Mouse (Mus musculus): Measurements from ENCODE around the gene Sptbn4. TPM values are rescaled to one million over a fixed set of nuclear protein-coding genes. Genes with fewer than 3 reads are reported as not detected.

Sptbn4 gene
- polyA plus RNA-seq, 1 experiment from 2014 or later, result 0.44 TPM

- WGBS, result 58% methylated on average over 19 of the region's 20 CpGs
- H3K4me2 ChIP-seq (ENCODE audit: low read depth, low read length), result no peak overlapping the region
- no peaks in the 10 kb centered on the region for H3K9me3 ChIP-seq (ENCODE audit: control insufficient read depth, low read length)
- peaks cover 15% of the 10 kb centered on the region; the same call in 1 of the 2 replicates for H3K27me3 ChIP-seq (replicated peaks; ENCODE audit: control insufficient read depth, insufficient read depth, low read length)
- no peak overlapping the region for H3K4me3 ChIP-seq (ENCODE audit: low read length)
- no peak overlapping the region for H3K27ac ChIP-seq (ENCODE audit: low read length)
- H3K4me1 ChIP-seq (ENCODE audit: control insufficient read depth, insufficient read depth, low read length), result peaks cover 19% of the 10 kb centered on the region
- H3K36me3 ChIP-seq (ENCODE audit: control insufficient read depth, insufficient read depth, low read length), result 0 out of 2 replicates have a peak, but pooled peaks cover 2% of the 10 kb centered on the region
- H3K9ac ChIP-seq (ENCODE audit: low read depth, low read length), result no peak overlapping the region
- no peak for ATAC-seq
Measured at GRCm38 (mm10) chr7:27324928-27325327, 122.6 kb downstream of the Sptbn4 start.

- no peak overlapping the region for H3K9ac ChIP-seq (ENCODE audit: low read depth, low read length)
- H3K36me3 ChIP-seq (ENCODE audit: control insufficient read depth, insufficient read depth, low read length), result 0 out of 2 replicates have a peak, but pooled peaks cover 2% of the 10 kb centered on the region
- H3K27ac ChIP-seq (ENCODE audit: low read length), result no peak overlapping the region
- no peaks in the 10 kb centered on the region for H3K9me3 ChIP-seq (ENCODE audit: control insufficient read depth, low read length)
- H3K4me3 ChIP-seq (ENCODE audit: low read length), result no peak overlapping the region
- 97% methylated on average over 11 of the region's 11 CpGs for WGBS
- H3K4me1 ChIP-seq (ENCODE audit: control insufficient read depth, insufficient read depth, low read length), result peaks cover 11% of the 10 kb centered on the region; the same call in 1 of the 2 replicates
- ATAC-seq, result no peak
- H3K4me2 ChIP-seq (ENCODE audit: low read depth, low read length), result no peak overlapping the region
- peaks cover 17% of the 10 kb centered on the region; the same call in 1 of the 2 replicates for H3K27me3 ChIP-seq (replicated peaks; ENCODE audit: control insufficient read depth, insufficient read depth, low read length)
Measured at GRCm38 (mm10) chr7:27324161-27324560, 123.3 kb downstream of the Sptbn4 start.

DNA sequence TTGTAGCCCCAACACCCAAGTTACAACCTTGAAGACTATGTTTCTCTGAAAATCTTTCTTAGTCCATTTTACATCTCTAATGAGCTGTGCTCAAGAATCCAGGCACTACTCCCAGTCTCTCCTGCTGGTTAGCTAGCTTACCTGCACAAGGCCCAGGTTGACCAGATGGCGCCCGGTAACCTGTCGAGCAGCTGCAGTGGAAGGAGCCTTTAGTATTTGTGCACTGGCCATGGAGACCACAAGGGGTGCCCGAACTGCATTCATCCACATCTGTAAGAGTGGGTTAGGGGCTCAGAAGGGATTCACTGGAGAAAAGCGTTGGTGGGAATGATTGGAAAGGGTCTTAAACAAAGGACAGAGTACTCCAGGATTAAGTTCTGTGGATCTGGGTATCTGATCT, 124.5 kb downstream of the Sptbn4 start:
- Histone ChIP-seq H3K36me3 (ENCODE audit: control insufficient read depth, insufficient read depth, low read length) (0 out of 2 replicates have a peak, but pooled peaks cover 2% of the 10 kb centered on the region), H3K27me3 (replicated peaks; ENCODE audit: control insufficient read depth, insufficient read depth, low read length) (peaks cover 17% of the 10 kb centered on the region; the same call in 1 of the 2 replicates), H3K9ac (ENCODE audit: low read depth, low read length) (no peak overlapping the region), H3K4me2 (ENCODE audit: low read depth, low read length) (no peak overlapping the region), H3K4me3 (ENCODE audit: low read length) (no peak overlapping the region), H3K27ac (ENCODE audit: low read length) (no peak overlapping the region), H3K4me1 (ENCODE audit: control insufficient read depth, insufficient read depth, low read length) (peaks cover 10% of the 10 kb centered on the region; the same call in 1 of the 2 replicates), H3K9me3 (ENCODE audit: control insufficient read depth, low read length) (no peaks in the 10 kb centered on the region)
- no peak for ATAC-seq
- 94% methylated on average over 5 of the region's 5 CpGs for WGBS

- Histone ChIP-seq H3K4me3 (ENCODE audit: low read length) (no peak overlapping the region), H3K27ac (ENCODE audit: low read length) (no peak overlapping the region), H3K9me3 (ENCODE audit: control insufficient read depth, low read length) (no peaks in the 10 kb centered on the region), H3K4me1 (ENCODE audit: control insufficient read depth, insufficient read depth, low read length) (peaks cover 10% of the 10 kb centered on the region; the same call in 1 of the 2 replicates), H3K36me3 (ENCODE audit: control insufficient read depth, insufficient read depth, low read length) (0 out of 2 replicates have a peak, but pooled peaks cover 2% of the 10 kb centered on the region), H3K27me3 (replicated peaks; ENCODE audit: control insufficient read depth, insufficient read depth, low read length) (peaks cover 17% of the 10 kb centered on the region; the same call in 1 of the 2 replicates), H3K4me2 (ENCODE audit: low read depth, low read length) (no peak overlapping the region), H3K9ac (ENCODE audit: low read depth, low read length) (no peak overlapping the region)
- WGBS, result 29% methylated on average over 13 of the region's 13 CpGs
- ATAC-seq, result no peak
Measured at GRCm38 (mm10) chr7:27322291-27322690, 125.2 kb downstream of the Sptbn4 start.

- 0 out of 2 replicates have a peak, but pooled peaks cover 3% of the 10 kb centered on the region for H3K27me3 ChIP-seq (replicated peaks; ENCODE audit: control insufficient read depth, insufficient read depth, low read length)
- WGBS, result 92% methylated on average over 22 of the region's 22 CpGs
- no peak overlapping the region for H3K4me2 ChIP-seq (ENCODE audit: low read depth, low read length)
- ATAC-seq, result no peak
- H3K9ac ChIP-seq (ENCODE audit: low read depth, low read length), result no peak overlapping the region
- peaks cover 3% of the 10 kb centered on the region for H3K36me3 ChIP-seq (ENCODE audit: control insufficient read depth, insufficient read depth, low read length)
- no peaks in the 10 kb centered on the region for H3K9me3 ChIP-seq (ENCODE audit: control insufficient read depth, low read length)
- H3K27ac ChIP-seq (ENCODE audit: low read length), result no peak overlapping the region
- H3K4me3 ChIP-seq (ENCODE audit: low read length), result no peak overlapping the region
- no peaks in the 10 kb centered on the region for H3K4me1 ChIP-seq (ENCODE audit: control insufficient read depth, insufficient read depth, low read length)
Measured at GRCm38 (mm10) chr7:27319411-27319810, 128.1 kb downstream of the Sptbn4 start.

- no peak overlapping the region for H3K9ac ChIP-seq (ENCODE audit: low read depth, low read length)
- no peak overlapping the region for H3K4me3 ChIP-seq (ENCODE audit: low read length)
- WGBS, result 51% methylated on average over 7 of the region's 7 CpGs
- H3K4me2 ChIP-seq (ENCODE audit: low read depth, low read length), result no peak overlapping the region
- peaks cover 5% of the 10 kb centered on the region for H3K9me3 ChIP-seq (ENCODE audit: control insufficient read depth, low read length)
- H3K27ac ChIP-seq (ENCODE audit: low read length), result no peak overlapping the region
- ATAC-seq, result no peak
- H3K4me1 ChIP-seq (ENCODE audit: control insufficient read depth, insufficient read depth, low read length), result no peaks in the 10 kb centered on the region
- H3K27me3 ChIP-seq (replicated peaks; ENCODE audit: control insufficient read depth, insufficient read depth, low read length), result 0 out of 2 replicates have a peak, but pooled peaks cover 3% of the 10 kb centered on the region
- peaks cover 8% of the 10 kb centered on the region for H3K36me3 ChIP-seq (ENCODE audit: control insufficient read depth, insufficient read depth, low read length)
Measured at GRCm38 (mm10) chr7:27315958-27316357, 131.5 kb downstream of the Sptbn4 start.

- H3K9me3 ChIP-seq (ENCODE audit: control insufficient read depth, low read length), result peaks cover 5% of the 10 kb centered on the region
- no peak overlapping the region for H3K4me3 ChIP-seq (ENCODE audit: low read length)
- WGBS, result 91% methylated on average over 3 of the region's 3 CpGs
- peaks cover 3% of the 10 kb centered on the region; the same call in 1 of the 2 replicates for H3K4me1 ChIP-seq (ENCODE audit: control insufficient read depth, insufficient read depth, low read length)
- H3K27ac ChIP-seq (ENCODE audit: low read length), result no peak overlapping the region
- no peak overlapping the region for H3K4me2 ChIP-seq (ENCODE audit: low read depth, low read length)
- no peak for ATAC-seq
- no peak overlapping the region for H3K9ac ChIP-seq (ENCODE audit: low read depth, low read length)
- peaks cover 8% of the 10 kb centered on the region for H3K36me3 ChIP-seq (ENCODE audit: control insufficient read depth, insufficient read depth, low read length)
- H3K27me3 ChIP-seq (replicated peaks; ENCODE audit: control insufficient read depth, insufficient read depth, low read length), result no peaks in the 10 kb centered on the region
Measured at GRCm38 (mm10) chr7:27314393-27314792, 133.1 kb downstream of the Sptbn4 start.

- 89% methylated on average over 12 of the region's 12 CpGs for WGBS
- ATAC-seq, result no peak
- Histone ChIP-seq H3K4me3 (ENCODE audit: low read length) (no peak overlapping the region), H3K27me3 (replicated peaks; ENCODE audit: control insufficient read depth, insufficient read depth, low read length) (no peaks in the 10 kb centered on the region), H3K27ac (ENCODE audit: low read length) (no peak overlapping the region), H3K9me3 (ENCODE audit: control insufficient read depth, low read length) (peaks cover 5% of the 10 kb centered on the region), H3K9ac (ENCODE audit: low read depth, low read length) (no peak overlapping the region), H3K36me3 (ENCODE audit: control insufficient read depth, insufficient read depth, low read length) (peaks cover 8% of the 10 kb centered on the region), H3K4me1 (ENCODE audit: control insufficient read depth, insufficient read depth, low read length) (peaks cover 12% of the 10 kb centered on the region), H3K4me2 (ENCODE audit: low read depth, low read length) (no peak overlapping the region)
Measured at GRCm38 (mm10) chr7:27311651-27312284, 135.7 kb downstream of the Sptbn4 start.

GRCm38 (mm10) chr7:27310996-27311535, 136.4 kb downstream of the Sptbn4 start:
- H3K36me3 ChIP-seq (ENCODE audit: control insufficient read depth, insufficient read depth, low read length), result peaks cover 8% of the 10 kb centered on the region
- no peak overlapping the region for H3K4me2 ChIP-seq (ENCODE audit: low read depth, low read length)
- no peak overlapping the region for H3K9ac ChIP-seq (ENCODE audit: low read depth, low read length)
- 49% methylated on average over 8 of the region's 8 CpGs for WGBS
- ATAC-seq, result 0 out of 2 replicates have a peak, but pooled peaks have one; percentile 15
- no peak overlapping the region for H3K4me3 ChIP-seq (ENCODE audit: low read length)
- peaks cover 12% of the 10 kb centered on the region for H3K4me1 ChIP-seq (ENCODE audit: control insufficient read depth, insufficient read depth, low read length)
- H3K27me3 ChIP-seq (replicated peaks; ENCODE audit: control insufficient read depth, insufficient read depth, low read length), result no peaks in the 10 kb centered on the region
- no peak overlapping the region for H3K27ac ChIP-seq (ENCODE audit: low read length)
- H3K9me3 ChIP-seq (ENCODE audit: control insufficient read depth, low read length), result peaks cover 5% of the 10 kb centered on the region

Data from intestine, embryonic 16.5 days (tissue).